Mouse (Mus musculus): ENCODE results near the gene Lrrn2. TPM values are rescaled to one million over a fixed set of nuclear protein-coding genes. Genes with fewer than 3 reads are reported as not detected.

Lrrn2 gene
- polyA plus RNA-seq, 1 experiment from 2014 or later = 6.3 TPM

GRCm38 (mm10) chr1:132851771-132852170 is 28.3 kb upstream of the Lrrn2 start:
- ATAC-seq (ENCODE audit: insufficient number of reproducible peaks, low FRiP score, low TSS enrichment, low read depth) = peak; percentile 50; the same call in 1 of the 2 replicates
- peaks cover 14% of the 10 kb centered on the region; the same call in 1 of the 2 replicates for H3K27me3 ChIP-seq
- 0 out of 2 replicates have a peak, but pooled peaks cover 6% of the 10 kb centered on the region for H3K4me1 ChIP-seq
- H3K9ac ChIP-seq = no peak overlapping the region
- no peak overlapping the region for H3K4me2 ChIP-seq
- WGBS = 46% methylated on average over 4 of the region's 4 CpGs
- H3K4me3 ChIP-seq = no peak overlapping the region
- no peak overlapping the region for H3K27ac ChIP-seq
- no peaks in the 10 kb centered on the region for H3K36me3 ChIP-seq
- no peaks in the 10 kb centered on the region for H3K9me3 ChIP-seq

- Histone ChIP-seq H3K27ac (no peak overlapping the region), H3K9me3 (no peaks in the 10 kb centered on the region), H3K4me1 (0 out of 2 replicates have a peak, but pooled peaks cover 6% of the 10 kb centered on the region), H3K36me3 (no peaks in the 10 kb centered on the region), H3K27me3 (peaks cover 18% of the 10 kb centered on the region; the same call in 1 of the 2 replicates), H3K4me3 (no peak overlapping the region), H3K4me2 (no peak overlapping the region), H3K9ac (no peak overlapping the region)
- WGBS = 20% methylated on average over 8 of the region's 8 CpGs
- ATAC-seq (ENCODE audit: insufficient number of reproducible peaks, low FRiP score, low TSS enrichment, low read depth) = peak; percentile 64; the same call in 1 of the 2 replicates
Observed at GRCm38 (mm10) chr1:132853312-132853711, 26.8 kb upstream of the Lrrn2 start.

DNA sequence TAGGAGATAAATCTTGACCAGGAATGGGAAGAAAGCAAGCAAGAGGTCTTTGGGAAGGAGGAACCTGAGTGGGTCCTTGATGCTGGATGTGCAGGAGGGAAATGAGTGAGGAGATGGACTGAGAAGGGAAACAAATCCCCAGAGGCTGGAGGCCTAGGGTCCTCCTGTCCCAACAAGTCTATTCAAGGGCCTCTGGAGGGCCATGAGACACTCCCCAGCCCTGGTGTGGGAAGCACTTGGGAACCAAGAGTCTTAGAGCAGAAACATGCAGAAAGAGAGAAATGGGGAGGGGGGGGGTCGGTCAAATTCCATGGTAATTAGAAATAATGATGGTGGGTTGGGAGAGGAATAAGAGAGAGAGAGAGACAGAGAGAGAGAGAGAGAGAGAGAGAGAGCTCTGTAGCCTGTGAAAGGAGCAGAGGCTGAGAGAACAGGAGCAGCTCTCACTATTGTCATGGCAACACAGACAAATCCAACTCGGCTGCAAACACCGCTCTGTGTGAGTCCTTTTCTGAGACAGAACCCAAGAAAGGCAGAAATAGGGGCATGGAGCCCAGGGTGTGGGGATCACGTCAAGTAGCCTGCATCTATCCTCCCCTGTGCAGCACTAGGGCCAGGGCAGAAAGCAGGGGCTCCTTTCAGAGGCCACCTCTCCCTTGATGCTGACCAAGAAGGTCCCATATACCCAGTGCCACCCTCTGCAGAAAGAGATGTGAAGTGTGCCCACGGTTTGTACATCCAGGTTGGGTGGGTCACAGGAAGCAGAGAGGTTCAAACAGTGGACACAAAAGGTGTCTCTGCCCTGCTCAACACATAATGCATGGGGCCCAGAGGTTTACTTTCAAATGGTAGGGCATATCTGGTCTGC is 21.3 kb upstream of the Lrrn2 start:
- Histone ChIP-seq H3K4me2 (no peak overlapping the region), H3K36me3 (no peaks in the 10 kb centered on the region), H3K9ac (no peak overlapping the region), H3K4me1 (no peaks in the 10 kb centered on the region), H3K27me3 (peaks cover 22% of the 10 kb centered on the region), H3K27ac (no peak overlapping the region), H3K9me3 (no peaks in the 10 kb centered on the region), H3K4me3 (no peak overlapping the region)
- ATAC-seq (ENCODE audit: insufficient number of reproducible peaks, low FRiP score, low TSS enrichment, low read depth) = no peak
- WGBS = 56% methylated on average over 5 of the region's 5 CpGs

DNA sequence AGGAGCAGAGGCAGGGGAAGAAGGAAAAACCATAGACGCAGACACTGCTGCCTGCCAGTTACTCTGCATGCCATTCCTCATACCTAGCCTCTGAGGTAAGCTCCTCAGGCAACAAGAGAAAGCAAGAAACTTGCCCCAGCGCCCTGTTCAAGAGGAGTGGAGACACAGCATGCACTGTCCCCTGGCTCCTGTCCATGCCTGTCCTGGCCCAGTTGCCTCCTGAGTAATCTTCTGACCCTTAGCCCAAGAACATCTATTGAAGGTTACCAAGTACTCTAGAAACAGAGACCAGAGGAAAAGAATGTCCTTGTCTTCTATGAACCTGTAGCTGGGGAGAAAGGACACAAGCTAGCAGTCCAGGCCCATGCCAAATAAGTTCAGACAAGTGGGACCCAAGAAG is 15.9 kb upstream of the Lrrn2 start:
- Histone ChIP-seq H3K4me3 (no peak overlapping the region), H3K4me1 (no peaks in the 10 kb centered on the region), H3K9ac (no peak overlapping the region), H3K36me3 (no peaks in the 10 kb centered on the region), H3K27me3 (peaks cover 4% of the 10 kb centered on the region), H3K4me2 (no peak overlapping the region), H3K9me3 (no peaks in the 10 kb centered on the region), H3K27ac (no peak overlapping the region)
- ATAC-seq (ENCODE audit: insufficient number of reproducible peaks, low FRiP score, low TSS enrichment, low read depth) = no peak
- 61% methylated on average over 2 of the region's 2 CpGs for WGBS

DNA sequence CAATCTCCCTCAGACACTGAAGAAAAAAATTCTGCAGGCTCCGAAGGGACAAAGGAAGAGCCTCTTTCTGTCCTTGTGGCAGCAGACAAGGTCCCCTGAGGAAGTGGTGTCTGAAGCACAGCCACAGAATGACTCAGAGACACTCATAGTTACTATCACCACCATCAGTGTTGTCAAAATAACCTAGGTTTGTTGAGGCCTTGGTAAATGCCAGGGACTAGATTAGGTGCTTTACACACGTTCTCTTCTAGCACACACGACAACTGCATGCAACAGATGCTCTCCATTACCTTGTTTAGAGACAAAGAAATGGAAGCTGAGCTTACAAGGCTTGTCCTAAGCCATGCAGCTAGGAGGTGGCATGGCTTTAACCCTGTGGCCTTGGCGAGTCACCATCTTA is 14.5 kb upstream of the Lrrn2 start:
- no peak for ATAC-seq (ENCODE audit: insufficient number of reproducible peaks, low FRiP score, low TSS enrichment, low read depth)
- WGBS = 78% methylated on average over 4 of the region's 4 CpGs
- no peaks in the 10 kb centered on the region for H3K36me3 ChIP-seq

DNA sequence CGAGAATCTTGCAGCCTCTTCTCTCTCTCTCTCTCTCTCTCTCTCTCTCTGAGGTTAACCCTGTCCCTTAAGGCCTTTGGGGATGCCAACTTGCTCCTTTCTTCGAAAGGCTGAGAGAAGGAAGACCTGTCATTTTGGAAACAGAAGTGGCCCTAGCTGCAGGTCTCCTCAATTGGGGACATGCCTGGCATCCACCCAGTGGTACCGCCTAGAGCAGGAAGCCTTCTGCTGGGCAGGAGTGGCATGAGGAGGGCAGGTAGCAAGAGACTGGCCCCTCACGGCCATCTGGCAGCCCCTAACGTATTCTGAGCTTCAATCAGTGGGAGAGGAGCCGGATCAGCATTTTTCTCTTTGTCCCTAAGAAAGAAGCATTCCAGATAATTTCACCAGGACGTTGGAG is 9.7 kb upstream of the Lrrn2 start:
- H3K4me1 ChIP-seq = no peaks in the 10 kb centered on the region
- H3K4me2 ChIP-seq = no peak overlapping the region
- 52% methylated on average over 7 of the region's 7 CpGs for WGBS
- no peak overlapping the region for H3K27ac ChIP-seq
- no peak for ATAC-seq (ENCODE audit: insufficient number of reproducible peaks, low FRiP score, low TSS enrichment, low read depth)
- H3K4me3 ChIP-seq = no peak overlapping the region
- peaks cover 10% of the 10 kb centered on the region; the same call in 1 of the 2 replicates for H3K27me3 ChIP-seq
- no peaks in the 10 kb centered on the region for H3K36me3 ChIP-seq
- no peaks in the 10 kb centered on the region for H3K9me3 ChIP-seq
- no peak overlapping the region for H3K9ac ChIP-seq

More for the DNA sequence above, 14.5 kb upstream of the Lrrn2 start:
- H3K27ac ChIP-seq = no peak overlapping the region
- H3K4me1 ChIP-seq = no peaks in the 10 kb centered on the region
- peaks cover 4% of the 10 kb centered on the region; the same call in 1 of the 2 replicates for H3K27me3 ChIP-seq
- no peak overlapping the region for H3K4me2 ChIP-seq
- no peak overlapping the region for H3K4me3 ChIP-seq
- no peak overlapping the region for H3K9ac ChIP-seq
- no peaks in the 10 kb centered on the region for H3K9me3 ChIP-seq

DNA sequence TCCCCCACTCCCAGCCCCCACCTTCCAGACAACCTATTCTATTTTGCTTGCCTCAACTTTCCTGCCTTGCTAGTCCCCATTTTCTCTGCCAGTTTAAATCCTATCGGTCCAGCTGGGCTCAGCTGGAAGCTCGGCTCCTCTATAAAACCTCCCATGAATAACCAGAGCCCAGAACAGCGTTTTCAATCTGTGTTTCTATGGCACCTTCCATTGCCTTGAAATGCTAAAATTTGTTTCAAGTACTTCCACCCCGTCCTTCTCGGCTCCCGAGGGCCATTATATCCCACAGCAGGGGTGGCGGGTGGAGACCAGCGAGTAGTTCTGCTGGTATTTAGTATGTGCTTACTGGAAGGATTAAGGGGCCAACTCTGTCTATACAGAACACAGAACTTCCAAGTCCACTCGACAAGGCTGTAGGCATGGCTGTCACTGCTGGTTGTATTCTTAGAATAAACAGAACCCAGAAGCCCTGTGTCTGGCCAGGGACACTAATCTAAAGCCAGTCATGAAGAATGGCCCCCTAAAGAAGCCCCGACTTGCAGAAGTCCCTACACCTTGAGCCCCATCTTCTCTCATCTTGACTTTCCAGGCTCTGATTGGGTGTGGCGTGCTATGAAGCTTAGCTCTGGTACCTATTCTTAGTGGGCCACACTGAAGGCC is 992 bp upstream of the Lrrn2 start:
- Histone ChIP-seq H3K9ac (no peak overlapping the region), H3K4me1 (peaks cover 22% of the 10 kb centered on the region), H3K36me3 (no peaks in the 10 kb centered on the region), H3K27ac (no peak overlapping the region), H3K4me2 (no peak overlapping the region), H3K27me3 (peaks cover 80% of the 10 kb centered on the region), H3K9me3 (no peaks in the 10 kb centered on the region), H3K4me3 (no peak overlapping the region)
- WGBS = 25% methylated on average over 11 of the region's 11 CpGs
- ATAC-seq (ENCODE audit: insufficient number of reproducible peaks, low FRiP score, low TSS enrichment, low read depth) = no peak

- H3K9me3 ChIP-seq = no peaks in the 10 kb centered on the region
- WGBS = 9% methylated on average over 8 of the region's 8 CpGs
- H3K27me3 ChIP-seq = peaks cover 85% of the 10 kb centered on the region
- no peak for ATAC-seq (ENCODE audit: insufficient number of reproducible peaks, low FRiP score, low TSS enrichment, low read depth)
- no peak overlapping the region for H3K27ac ChIP-seq
- peak overlapping the region; percentile 54 for H3K4me3 ChIP-seq
- H3K4me1 ChIP-seq = peaks cover 22% of the 10 kb centered on the region
- 0 out of 2 replicates have a peak overlapping the region, but pooled peaks have one; percentile 5 for H3K9ac ChIP-seq
- H3K4me2 ChIP-seq = peak overlapping the region; percentile 96
- H3K36me3 ChIP-seq = no peaks in the 10 kb centered on the region
Observed at GRCm38 (mm10) chr1:132879801-132880160, 292 bp upstream of the Lrrn2 start.

DNA sequence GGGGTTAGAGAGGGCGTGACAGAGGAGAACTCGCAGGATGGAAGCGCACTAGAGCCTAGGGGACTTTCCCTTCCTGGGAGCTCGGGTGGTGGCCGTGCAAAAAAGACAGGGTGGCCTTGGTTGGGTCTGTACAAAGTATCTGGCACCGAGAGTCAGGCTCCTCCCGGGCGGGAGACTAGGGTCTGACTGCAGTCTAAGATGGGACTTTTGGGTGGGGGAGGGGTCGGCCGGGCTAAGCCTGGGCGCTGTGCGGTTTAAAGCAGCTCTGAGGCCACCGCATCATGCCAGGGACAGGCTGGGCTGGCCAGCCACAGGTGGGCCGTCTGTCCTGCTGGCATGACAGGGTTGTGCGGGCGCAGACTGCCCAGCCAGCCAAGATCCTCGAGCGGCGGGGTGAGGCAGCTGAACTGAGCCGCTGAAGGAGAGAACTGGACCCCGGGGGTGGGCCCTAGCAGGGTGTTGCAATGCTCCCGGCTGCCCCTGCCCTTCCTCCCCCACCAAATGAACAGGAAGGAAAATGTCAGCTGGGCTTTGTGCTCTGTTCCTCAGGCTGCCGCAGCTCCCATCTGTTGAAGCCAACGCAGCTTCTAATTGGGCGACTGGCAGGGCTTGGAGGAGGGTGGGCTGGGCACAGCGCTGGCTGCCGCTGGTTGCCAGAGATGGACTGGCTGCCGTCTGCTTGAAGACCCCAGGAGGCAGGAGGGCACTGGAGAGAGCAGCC is 1.1 kb downstream of the Lrrn2 start:
- 2% methylated on average over 28 of the region's 28 CpGs for WGBS
- Histone ChIP-seq H3K4me1 (peaks cover 28% of the 10 kb centered on the region), H3K4me2 (peak overlapping the region; percentile 96), H3K27ac (no peak overlapping the region), H3K27me3 (peaks cover 78% of the 10 kb centered on the region), H3K9me3 (no peaks in the 10 kb centered on the region), H3K4me3 (peak overlapping the region; percentile 54), H3K36me3 (no peaks in the 10 kb centered on the region), H3K9ac (0 out of 2 replicates have a peak overlapping the region, but pooled peaks have one; percentile 5)
- ATAC-seq (ENCODE audit: insufficient number of reproducible peaks, low FRiP score, low TSS enrichment, low read depth) = peak; percentile 37; the same call in 1 of the 2 replicates

DNA sequence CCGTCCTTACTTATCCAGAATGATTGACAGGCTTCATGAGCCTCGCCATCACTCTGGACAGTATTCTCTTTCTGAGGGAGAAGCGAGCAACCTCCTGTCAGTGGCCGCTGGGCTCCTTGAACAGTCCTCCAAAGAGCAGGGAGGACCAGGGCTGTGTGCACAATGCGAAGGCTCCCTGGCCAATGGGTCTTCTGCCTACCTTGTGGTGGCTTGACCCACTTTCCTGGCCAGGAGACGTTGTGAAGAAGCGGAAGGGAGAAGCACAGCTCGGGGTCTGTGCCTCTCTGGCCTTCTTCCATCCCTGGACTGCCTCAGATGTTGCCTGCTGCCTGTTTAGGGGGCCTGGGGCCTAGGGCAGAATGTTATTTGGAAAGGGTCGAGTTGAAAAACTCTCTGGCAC is 1.8 kb downstream of the Lrrn2 start:
- Histone ChIP-seq H3K9ac (no peak overlapping the region), H3K36me3 (no peaks in the 10 kb centered on the region), H3K27ac (no peak overlapping the region), H3K27me3 (peaks cover 72% of the 10 kb centered on the region), H3K4me1 (peaks cover 30% of the 10 kb centered on the region), H3K9me3 (no peaks in the 10 kb centered on the region), H3K4me3 (peak overlapping the region; percentile 54; the same call in 1 of the 2 replicates), H3K4me2 (peak overlapping the region; percentile 96; the same call in 1 of the 2 replicates)
- 48% methylated on average over 9 of the region's 9 CpGs for WGBS
- ATAC-seq (ENCODE audit: insufficient number of reproducible peaks, low FRiP score, low TSS enrichment, low read depth) = no peak

DNA sequence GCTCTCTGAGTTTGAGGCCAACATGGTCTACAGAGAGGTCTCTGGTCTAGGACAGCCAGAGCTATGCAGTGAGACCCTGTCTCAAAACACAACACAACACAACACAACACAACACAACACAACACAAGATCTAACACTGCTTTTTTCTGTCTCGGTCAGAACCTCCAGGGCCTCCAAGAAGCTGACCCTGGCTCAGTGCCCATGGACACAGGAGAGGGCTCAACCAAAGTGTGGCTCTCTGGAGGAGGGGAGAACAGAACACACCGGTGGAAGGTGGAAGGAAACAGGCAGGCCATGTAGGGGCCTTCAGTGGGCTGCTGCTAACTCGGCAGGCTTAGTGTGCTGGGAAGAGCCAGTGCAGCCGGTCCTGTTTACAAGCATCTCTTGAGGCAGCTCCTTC is 5.6 kb downstream of the Lrrn2 start:
- H3K27ac ChIP-seq = no peak overlapping the region
- peaks cover 44% of the 10 kb centered on the region for H3K27me3 ChIP-seq
- H3K4me2 ChIP-seq = no peak overlapping the region
- H3K4me1 ChIP-seq = peaks cover 28% of the 10 kb centered on the region
- no peak overlapping the region for H3K4me3 ChIP-seq
- no peak overlapping the region for H3K9ac ChIP-seq
- no peaks in the 10 kb centered on the region for H3K9me3 ChIP-seq
- WGBS = 35% methylated on average over 4 of the region's 4 CpGs
- no peaks in the 10 kb centered on the region for H3K36me3 ChIP-seq
- no peak for ATAC-seq (ENCODE audit: insufficient number of reproducible peaks, low FRiP score, low TSS enrichment, low read depth)
